Comparison of ENCODE assay signal across 15 mouse cellular contexts in the genomic region with DNA sequence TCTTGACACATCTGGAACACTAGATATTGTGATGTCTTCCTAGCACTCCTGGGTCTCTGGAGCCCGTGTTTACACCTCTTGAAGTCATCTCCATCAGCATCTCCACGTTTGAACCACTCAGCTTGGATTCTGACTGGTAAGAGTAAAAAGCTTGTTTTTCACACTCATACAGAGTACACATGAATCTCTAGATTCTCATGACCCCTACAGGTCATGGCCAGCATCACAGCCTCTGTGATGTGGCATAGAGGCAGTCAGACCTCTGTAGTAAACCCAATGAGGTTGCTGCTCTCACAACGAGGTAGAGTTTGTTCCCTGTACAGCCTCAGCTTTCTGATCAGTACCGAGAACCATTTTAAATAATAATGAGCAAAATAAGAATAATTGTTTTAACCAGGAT.
DNase-seq lines count a peak whose midpoint lies in the region; ATAC-seq and TF ChIP-seq lines count a peak whose summit lies in the region.
"Had no signal": no experiment of that assay in that cellular context is flagged by ENCODE, and none has a peak within 500 bp of the region (broad histone marks: within the 10 kb centered on the region; RNA-seq: fewer than 3 reads in every experiment).

No protein-coding gene starts in this region.

- no peaks in the 10 kb centered on the region for H3K27me3 ChIP-seq in intestine, postnatal 0 days (replicated peaks; ENCODE audit: control insufficient read depth, insufficient read depth, low read length)
- H3K27me3 ChIP-seq: CH12.LX; liver, embryonic 13.5 days; midbrain, embryonic 12.5 days had no signal

- peaks cover 3% of the 10 kb centered on the region; the same call in 1 of the 2 replicates for H3K9me3 ChIP-seq in intestine, postnatal 0 days (ENCODE audit: control insufficient read depth)
- H3K9me3 ChIP-seq: forebrain, embryonic 10.5 days; midbrain, embryonic 12.5 days had no signal

- 43% methylated on average over 4 of the region's 4 CpGs for WGBS in intestine, postnatal 0 days

- H3K4me1 ChIP-seq in intestine, postnatal 0 days (replicated peaks; ENCODE audit: control insufficient read depth, insufficient read depth, low read length) = no peaks in the 10 kb centered on the region
- H3K4me1 ChIP-seq: heart, embryonic 13.5 days; liver, embryonic 13.5 days had no signal

- H3K27ac ChIP-seq in left cerebral cortex, adult 2 months = no peak overlapping the region
- H3K27ac ChIP-seq in intestine, postnatal 0 days (ENCODE audit: low read depth, low read length) = no peak overlapping the region
- H3K27ac ChIP-seq: forebrain, embryonic 10.5 days; heart, embryonic 13.5 days; liver, embryonic 13.5 days; midbrain, embryonic 12.5 days had no signal

- intact Hi-C loops in left cerebral cortex, adult 2 months (cut with DNase I) = no loop called here
- intact Hi-C loops in left cerebral cortex, postnatal 10 days (cut with DNase I) = no loop called here

- no peak overlapping the region for H3K9ac ChIP-seq in intestine, postnatal 0 days (ENCODE audit: low read depth, low read length)
- H3K9ac ChIP-seq: heart, embryonic 13.5 days; liver, embryonic 13.5 days; midbrain, embryonic 12.5 days had no signal

- no peak overlapping the region for H3K4me2 ChIP-seq in intestine, postnatal 0 days (replicated peaks; ENCODE audit: low read depth)
- H3K4me2 ChIP-seq: heart, embryonic 13.5 days; liver, embryonic 13.5 days; midbrain, embryonic 12.5 days had no signal

- TF ChIP-seq CTCF in left cerebral cortex, adult 2 months (IDR thresholded peaks at IDR 0.05) = peak; percentile 51
- TF ChIP-seq CTCF in brain, embryonic 14.5 days (IDR thresholded peaks at IDR 0.05; ENCODE audit: borderline replicate concordance, extremely low read depth, insufficient read depth, insufficient read length) = peak; percentile 48; the same call in 1 of the 2 replicates
- TF ChIP-seq CTCF in intestine, postnatal 0 days (IDR thresholded peaks at IDR 0.05; ENCODE audit: low read depth) = no peak; the same call in 1 of the 2 replicates

- DNase-seq in frontal cortex, postnatal 10 days (ENCODE audit: low spot score in 2 of 2) = peak; percentile 13 to 27
- no peak for DNase-seq in frontal cortex, postnatal 25 days (ENCODE audit: low spot score in 2 of 2)
- DNase-seq in left cerebral cortex, adult 2 months (ENCODE audit: extremely low spot score in 1 of 2, low spot score in 2 of 2) = no peak
- DNase-seq in left cerebral cortex, postnatal 10 days (ENCODE audit: extremely low spot score in 1 of 2, low spot score in 2 of 2) = no peak
- peak; percentile 52 for DNase-seq in 416B (ENCODE audit: low read depth)
- peak; percentile 37 for DNase-seq in brain, embryonic 14.5 days (ENCODE audit: low read depth)
- no peak for DNase-seq in ovary, postnatal 10 days (ENCODE audit: low spot score)
- DNase-seq: adrenal gland, postnatal 14 days; liver, embryonic 13.5 days; thymus, adult 2 months had no signal

- ATAC-seq in intestine, postnatal 0 days = no peak

- no peak overlapping the region for H3K4me3 ChIP-seq in left cerebral cortex, adult 2 months
- no peak overlapping the region for H3K4me3 ChIP-seq in intestine, postnatal 0 days (ENCODE audit: low read depth, low read length)
- H3K4me3 ChIP-seq: forebrain, embryonic 10.5 days; heart, embryonic 13.5 days; liver, embryonic 13.5 days; midbrain, embryonic 12.5 days had no signal

- H3K36me3 ChIP-seq in intestine, postnatal 0 days (ENCODE audit: control insufficient read depth, insufficient read depth) = no peaks in the 10 kb centered on the region
- H3K36me3 ChIP-seq: forebrain, embryonic 10.5 days; heart, embryonic 13.5 days; liver, embryonic 13.5 days; midbrain, embryonic 12.5 days had no signal

- no peak for TF ChIP-seq POLR2A in brain, embryonic 14.5 days (IDR thresholded peaks at IDR 0.05; ENCODE audit: borderline replicate concordance, extremely low read depth, insufficient read depth, insufficient read length, poor library complexity, severe bottlenecking)

Comparison
In these comparisons a context has a peak if more than half of its experiments do, and no peak if none do; other contexts are left out.
1. DNase-seq: peak in frontal cortex, postnatal 10 days (2 of 2), 416B (single experiment) and brain, embryonic 14.5 days (single experiment); none in frontal cortex, postnatal 25 days (0 of 2), left cerebral cortex, adult 2 months (0 of 2), left cerebral cortex, postnatal 10 days (0 of 2) and ovary, postnatal 10 days (single experiment).